Mouse (Mus musculus) CH12.LX (cell line): ENCODE results near the gene Ano10. TPM values are rescaled to one million over a fixed set of nuclear protein-coding genes. Genes with fewer than 3 reads are reported as not detected.

Source experiments
- DNase-seq: peaks from one replicate; pipeline ENCODE4 v3.0.0-alpha.2; 2013; ENCODE audit errors: extremely low read depth
- H3K27ac ChIP-seq: 2 replicates; pipeline ENCODE4 v1.5.1; 2012; ENCODE audit warnings: low read depth, mild to moderate bottlenecking, control low read depth, moderate library complexity; ENCODE audit not compliant: insufficient read depth
- H3K27me3 ChIP-seq: replicated peaks from 2 replicates; pipeline ENCODE3; 2012; ENCODE audit warnings: inconsistent platforms
- H3K36me3 ChIP-seq, 2 experiments: replicated peaks in 1 of 2; 2 replicates each; pipeline versions ENCODE3 to v1.6.1; 2012; ENCODE audit warnings: inconsistent platforms in 1 of 2, low read length in 1 of 2, mild to moderate bottlenecking in 1 of 2, mixed read lengths in 1 of 2, moderate library complexity in 1 of 2; ENCODE audit not compliant: control insufficient read depth in 1 of 2, insufficient read depth in 1 of 2
- H3K4me1 ChIP-seq, 2 experiments: 2 replicates each; pipeline ENCODE4 v1.6.1; 2012; ENCODE audit warnings: inconsistent platforms in 1 of 2, moderate library complexity in 1 of 2; ENCODE audit not compliant: insufficient read depth in 2 of 2, control insufficient read depth in 1 of 2
- H3K4me2 ChIP-seq: 2 replicates; pipeline ENCODE4 v1.6.1; 2012; ENCODE audit warnings: low read depth, mild to moderate bottlenecking, control low read depth; ENCODE audit not compliant: poor library complexity, insufficient read depth, severe bottlenecking
- H3K4me3 ChIP-seq, 3 experiments: fragments of 150-350 bp in 1 of 3; sonication (generic) in 1 of 3; replicated peaks in 1 of 3; 2 replicates each; pipeline versions ENCODE3 to v1.5.1; 2011 to 2012; ENCODE audit warnings: low read depth in 2 of 3, low read length in 2 of 3, mild to moderate bottlenecking in 2 of 3, moderate library complexity in 2 of 3, control low read depth in 1 of 3, improper control_type of control experiment in 1 of 3, inconsistent platforms in 1 of 3, mixed read lengths in 1 of 3; ENCODE audit not compliant: poor library complexity in 1 of 3
- H3K79me2 ChIP-seq: replicated peaks from 2 replicates; pipeline ENCODE4 v1.6.1; 2012; ENCODE audit warnings: mild to moderate bottlenecking, moderate library complexity; ENCODE audit not compliant: control insufficient read depth, poor library complexity, insufficient read depth, severe bottlenecking; ENCODE audit errors: extremely low read depth
- H3K9ac ChIP-seq: 2 replicates; pipeline ENCODE4 v1.6.1; 2012; ENCODE audit warnings: low read depth, mild to moderate bottlenecking, control low read depth, moderate library complexity; ENCODE audit not compliant: insufficient read depth
- H3K9me3 ChIP-seq: replicated peaks from 2 replicates; pipeline ENCODE3; 2012; ENCODE audit warnings: low read length, inconsistent platforms, mixed read lengths
- BHLHE40 ChIP-seq: IDR thresholded peaks from 2 replicates; pipeline ENCODE4 v1.6.1; 2011; ENCODE audit warnings: mild to moderate bottlenecking, low read depth, low read length, improper control_type of control experiment
- CHD1 ChIP-seq: IDR thresholded peaks from 2 replicates; pipeline ENCODE4 v1.6.1; 2012; ENCODE audit warnings: low read depth, low read length, improper control_type of control experiment, inconsistent platforms
- CTCF ChIP-seq, 2 experiments: IDR thresholded peaks in 1 of 2; conservative IDR thresholded peaks in 1 of 2; 2 replicates each; pipeline ENCODE4 v1.5.1; 2011 to 2012; ENCODE audit warnings: low read depth in 2 of 2, low read length in 2 of 2, improper control_type of control experiment in 1 of 2, inconsistent platforms in 1 of 2, mild to moderate bottlenecking in 1 of 2, moderate library complexity in 1 of 2
- E2F4 ChIP-seq: IDR thresholded peaks from 2 replicates; pipeline ENCODE4 v1.6.1; 2011; ENCODE audit warnings: low read depth, low read length, improper control_type of control experiment; ENCODE audit not compliant: insufficient replicate concordance
- ELF1 ChIP-seq: IDR thresholded peaks from 2 replicates; pipeline ENCODE4 v1.6.1; 2014; ENCODE audit warnings: low read depth, mild to moderate bottlenecking, inconsistent platforms, low read length, improper control_type of control experiment
- HCFC1 ChIP-seq: IDR thresholded peaks from 2 replicates; pipeline ENCODE4 v1.6.1; 2012; ENCODE audit warnings: low read depth, mild to moderate bottlenecking, inconsistent platforms, low read length, improper control_type of control experiment
- IRF4 ChIP-seq: IDR thresholded peaks from 2 replicates; pipeline ENCODE4 v1.6.1; 2014; ENCODE audit warnings: low read depth, mild to moderate bottlenecking, inconsistent platforms, low read length, improper control_type of control experiment
- JUN ChIP-seq: IDR thresholded peaks from 2 replicates; pipeline ENCODE4 v1.6.1; 2011; ENCODE audit warnings: low read depth, mild to moderate bottlenecking, low read length, improper control_type of control experiment, moderate library complexity; ENCODE audit not compliant: insufficient read depth
- JUND ChIP-seq: conservative IDR thresholded peaks from 2 replicates; pipeline ENCODE4 v1.6.1; 2011; ENCODE audit warnings: low read depth, low read length, improper control_type of control experiment
- MAFK ChIP-seq: IDR thresholded peaks from 2 replicates; pipeline ENCODE4 v1.6.1; 2011; ENCODE audit warnings: low read length, improper control_type of control experiment; ENCODE audit not compliant: insufficient replicate concordance
- MAZ ChIP-seq: IDR thresholded peaks from 2 replicates; pipeline ENCODE4 v1.6.1; 2012; ENCODE audit warnings: low read depth, mild to moderate bottlenecking, inconsistent platforms, low read length, improper control_type of control experiment, moderate library complexity
- MEF2A ChIP-seq: IDR thresholded peaks from 2 replicates; pipeline ENCODE4 v1.6.1; 2014; ENCODE audit warnings: low read depth, mild to moderate bottlenecking, inconsistent platforms, low read length, improper control_type of control experiment, borderline replicate concordance
- MXI1 ChIP-seq: IDR thresholded peaks from 2 replicates; pipeline ENCODE4 v1.6.1; 2011; ENCODE audit warnings: mild to moderate bottlenecking, low read depth, low read length, improper control_type of control experiment
- NRF1 ChIP-seq: IDR thresholded peaks from 2 replicates; pipeline ENCODE4 v1.6.1; 2014; ENCODE audit warnings: low read depth, mild to moderate bottlenecking, inconsistent platforms, low read length, improper control_type of control experiment, moderate library complexity
- POLR2AphosphoS2 ChIP-seq: IDR thresholded peaks from 2 replicates; pipeline ENCODE4 v1.6.1; 2011; ENCODE audit warnings: low read depth, low read length, improper control_type of control experiment
- RAD21 ChIP-seq: IDR thresholded peaks from 2 replicates; pipeline ENCODE4 v1.6.1; 2011; ENCODE audit warnings: low read depth, mild to moderate bottlenecking, low read length, improper control_type of control experiment, moderate library complexity
- RCOR1 ChIP-seq: conservative IDR thresholded peaks from 2 replicates; pipeline ENCODE4 v1.6.1; 2012; ENCODE audit warnings: low read depth, mild to moderate bottlenecking, inconsistent platforms, low read length, improper control_type of control experiment
- SIN3A ChIP-seq: IDR thresholded peaks from 2 replicates; pipeline ENCODE4 v1.6.1; 2012; ENCODE audit warnings: low read length, improper control_type of control experiment, inconsistent platforms
- SMC3 ChIP-seq: IDR thresholded peaks from 2 replicates; pipeline ENCODE4 v1.6.1; 2011; ENCODE audit warnings: low read depth, low read length, improper control_type of control experiment
- ZKSCAN1 ChIP-seq: IDR thresholded peaks from 2 replicates; pipeline ENCODE4 v1.6.1; 2012; ENCODE audit warnings: low read depth, inconsistent platforms, low read length, improper control_type of control experiment, borderline replicate concordance
- ZNF384 ChIP-seq: IDR thresholded peaks from 2 replicates; pipeline ENCODE4 v1.6.1; 2012; ENCODE audit warnings: low read depth, low read length, improper control_type of control experiment, inconsistent platforms
- dilution Hi-C: fragments of 300-500 bp; cut with MboI; formaldehyde crosslinking; loops from 2 replicates; pipeline ENCODE4 v1.14.3; 2020; ENCODE audit warnings: low sequenced_read_pairs; ENCODE audit not compliant: extremely low pct_unique_long_range_greater_than_20kb, extremely low pct_ligation_motif_present
- in situ Hi-C: fragments of 300-500 bp; cut with MboI; formaldehyde crosslinking; loops from 3 replicates; pipeline ENCODE4 v1.14.3; 2019; ENCODE audit warnings: low sequenced_read_pairs, low pct_ligation_motif_present, low pct_unique_long_range_greater_than_20kb, mixed read lengths
- polyA plus RNA-seq: library from polyadenylated mRNA; unstranded; fragments of >175 nt; gene quantifications from 2 replicates; pipeline ENCODE4 v1.2.1, GENCODE M21; 2012; ENCODE audit warnings: low read depth; ENCODE audit not compliant: insufficient read length
- total RNA-seq, 2 experiments: library from RNA; depleted of rRNA; stranded (reverse); fragments of 300-350 nt in 1 of 2; fragments of >200 nt in 1 of 2; gene quantifications; 2 replicates each; pipeline ENCODE4 v1.2.3; 2012 to 2014

The Ano10 gene
- total and polyA plus RNA-seq, 3 experiments: 9.5 to 23.9 (median 12.2) TPM

- Histone ChIP-seq H3K79me2 (no peaks in the 10 kb centered on the region), H3K9me3 (no peaks in the 10 kb centered on the region), H3K36me3 (peaks cover 13 to 41% of the 10 kb centered on the region in 2 experiments), H3K27ac (no peak overlapping the region), H3K4me2 (no peak overlapping the region), H3K27me3 (no peaks in the 10 kb centered on the region), H3K9ac (no peak overlapping the region), H3K4me3 (no peak overlapping the region), H3K4me1 (peaks cover 9 to 22% of the 10 kb centered on the region in 2 experiments)
- in situ Hi-C loops (no loop called here), dilution Hi-C loops (no loop called here)
- DNase-seq: no peak
- TF ChIP-seq E2F4 (no peak), MAFK (no peak), MXI1 (no peak), JUN (no peak), ELF1 (no peak), MAZ (no peak), JUND (no peak), CHD1 (no peak), ZKSCAN1 (no peak), HCFC1 (no peak), IRF4 (no peak), RCOR1 (no peak), CTCF (conservative IDR thresholded peaks at IDR 0.05 in 1 of 2, IDR thresholded peaks at IDR 0.05 in 1 of 2; ENCODE audit: low read depth in 2 of 2, low read length in 2 of 2) (no peak), SIN3A (no peak), POLR2AphosphoS2 (no peak), NRF1 (no peak), SMC3 (no peak), ZNF384 (no peak), BHLHE40 (no peak), MEF2A (no peak)
Observed at GRCm38 (mm10) chr9:122270913-122271312, 23.3 kb downstream of the Ano10 start.

- Histone ChIP-seq H3K9ac (no peak overlapping the region), H3K4me1 (peaks cover 9 to 22% of the 10 kb centered on the region in 2 experiments), H3K9me3 (no peaks in the 10 kb centered on the region)
- DNase-seq: no peak
- in situ Hi-C loops (no loop called here), dilution Hi-C loops (no loop called here)
- TF ChIP-seq MAZ (no peak), RAD21 (peak; percentile 32), CTCF (conservative IDR thresholded peaks at IDR 0.05 in 1 of 2, IDR thresholded peaks at IDR 0.05 in 1 of 2; ENCODE audit: low read depth in 2 of 2, low read length in 2 of 2) (peak in 1 of 2 experiments; percentile 38; a peak in 2 of 4 replicates)
- TF ChIP-seq, all 38 proteins: peak for 2
- H3K4me3 ChIP-seq: no peak overlapping the region
- H3K27me3 ChIP-seq: no peaks in the 10 kb centered on the region
- no peak overlapping the region for H3K4me2 ChIP-seq
- H3K27ac ChIP-seq: no peak overlapping the region
- H3K79me2 ChIP-seq: no peaks in the 10 kb centered on the region
- peaks cover 9 to 43% of the 10 kb centered on the region in 2 experiments for H3K36me3 ChIP-seq
Observed at GRCm38 (mm10) chr9:122269256-122270041, 24.8 kb downstream of the Ano10 start.
